Mouse (Mus musculus) cerebral cortex, adult 2 months (tissue): Measurements from ENCODE around the gene Gm39566.

ENCODE experiments used
- WGBS: fragments of 180-500 bp; shearing (Covaris S2); methylation state at CpG from one replicate; pipeline ENCODE4 v1.1.7; 2018; 5-methylcytosine and 5-hydroxymethylcytosine counted together

The Gm39566 gene

GRCm38 (mm10) chr11:69834001-69834549, 19.0 kb upstream of the Gm39566 start:
- 10% methylated on average over 45 of the region's 48 CpGs for WGBS

GRCm38 (mm10) chr11:69833554-69833953, 18.5 kb upstream of the Gm39566 start:
- 37% methylated on average over 8 of the region's 8 CpGs for WGBS

GRCm38 (mm10) chr11:69828832-69829231, 13.7 kb upstream of the Gm39566 start:
- 67% methylated on average over 5 of the region's 5 CpGs for WGBS

GRCm38 (mm10) chr11:69823456-69823855, 8.4 kb upstream of the Gm39566 start:
- WGBS, result 73% methylated on average over 2 of the region's 2 CpGs

- 87% methylated on average over 3 of the region's 3 CpGs for WGBS
Observed at GRCm38 (mm10) chr11:69822080-69822479, 7.0 kb upstream of the Gm39566 start, which contains the start of gene Spem1. Gene Spem1, minus strand, starts transcription at chr11:69822180.

GRCm38 (mm10) chr11:69818871-69819270, 3.8 kb upstream of the Gm39566 start:
- 92% methylated on average over 8 of the region's 8 CpGs for WGBS

GRCm38 (mm10) chr11:69818365-69818764, 3.3 kb upstream of the Gm39566 start, which contains the start of gene Spem2:
Gene Spem2, minus strand, starts transcription at chr11:69818465.
- 77% methylated on average over 2 of the region's 2 CpGs for WGBS

- 90% methylated on average over 12 of the region's 12 CpGs for WGBS
Observed at GRCm38 (mm10) chr11:69816520-69816919, 1.4 kb upstream of the Gm39566 start.

- 74% methylated on average over 2 of the region's 2 CpGs for WGBS
Observed at GRCm38 (mm10) chr11:69807641-69808040, 7.5 kb downstream of the Gm39566 start.

GRCm38 (mm10) chr11:69806378-69806777, 8.7 kb downstream of the Gm39566 start:
- WGBS, result 90% methylated on average over 4 of the region's 4 CpGs

- 37% methylated on average over 29 of the region's 29 CpGs for WGBS
Observed at GRCm38 (mm10) chr11:69804972-69805909, 9.9 kb downstream of the Gm39566 start, which contains the start of gene Tmem102. Gene Tmem102, minus strand, starts transcription at chr11:69805624.

GRCm38 (mm10) chr11:69804652-69804940, 10.5 kb downstream of the Gm39566 start:
- WGBS, result 17% methylated on average over 12 of the region's 12 CpGs

GRCm38 (mm10) chr11:69803786-69804651, 11.1 kb downstream of the Gm39566 start:
- WGBS, result 2% methylated on average over 60 of the region's 60 CpGs

GRCm38 (mm10) chr11:69803328-69803727, 11.8 kb downstream of the Gm39566 start:
- WGBS, result 4% methylated on average over 12 of the region's 12 CpGs

- 1% methylated on average over 33 of the region's 33 CpGs for whole genome bisulfite sequencing
Observed at GRCm38 (mm10) chr11:69802648-69803105, 12.4 kb downstream of the Gm39566 start.

GRCm38 (mm10) chr11:69801379-69801977, 13.6 kb downstream of the Gm39566 start, which contains the start of gene Fgf11:
Gene Fgf11, minus strand, starts transcription at chr11:69801857.
- WGBS, result 3% methylated on average over 33 of the region's 33 CpGs

- WGBS, result 2% methylated on average over 36 of the region's 36 CpGs
Observed at GRCm38 (mm10) chr11:69800392-69801197, 14.5 kb downstream of the Gm39566 start.

GRCm38 (mm10) chr11:69800138-69800391, 15.0 kb downstream of the Gm39566 start:
- 6% methylated on average over 11 of the region's 11 CpGs for WGBS

- 38% methylated on average over 12 of the region's 12 CpGs for WGBS
Observed at GRCm38 (mm10) chr11:69799394-69800137, 15.5 kb downstream of the Gm39566 start.

GRCm38 (mm10) chr11:69797924-69798323, 17.2 kb downstream of the Gm39566 start:
- 87% methylated on average over 7 of the region's 7 CpGs for WGBS
